14 mouse cellular contexts compared by ENCODE assay signal in the genomic region with DNA sequence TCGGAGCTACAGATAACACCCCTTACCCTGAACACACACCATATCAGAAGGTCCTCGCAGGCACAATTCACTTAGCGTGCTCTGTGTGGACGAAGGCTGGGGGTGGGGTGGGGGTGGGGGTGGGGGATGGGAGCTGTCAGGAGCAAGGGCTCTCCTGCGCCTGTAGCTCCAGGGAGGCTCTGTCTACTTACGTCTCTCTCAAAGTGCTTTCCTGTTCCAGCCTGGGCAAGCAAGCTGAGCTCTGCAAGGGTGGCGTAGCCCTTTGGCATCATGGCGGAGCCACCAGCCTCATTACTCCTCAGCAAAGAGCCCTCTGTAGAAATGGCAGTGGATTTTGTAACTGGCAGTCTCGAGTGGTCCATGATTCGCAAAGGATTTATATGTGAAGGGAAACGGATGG.
DNase-seq lines count a peak whose midpoint lies in the region; ATAC-seq and TF ChIP-seq lines count a peak whose summit lies in the region.
"Had no signal": no experiment of that assay in that cellular context is flagged by ENCODE, and none has a peak within 500 bp of the region (broad histone marks: within the 10 kb centered on the region; RNA-seq: fewer than 3 reads in every experiment).

No protein-coding gene starts in this region.

- ATAC-seq in forebrain, embryonic 11.5 days (replicated peaks; ENCODE audit: low FRiP score) = no peak
- no peak for ATAC-seq in forebrain, embryonic 16.5 days
- ATAC-seq in lung, embryonic 14.5 days (ENCODE audit: insufficient read depth) = peak; percentile 19
- no peak for ATAC-seq in intestine, postnatal 0 days
- ATAC-seq in neural tube, embryonic 14.5 days (ENCODE audit: low read depth) = no peak
- ATAC-seq in CD4-positive, CD25-positive, alpha-beta regulatory T cell, adult 4 months = no peak
- ATAC-seq: forebrain, embryonic 13.5 days; liver, postnatal 0 days had no signal

- no peaks in the 10 kb centered on the region for H3K27me3 ChIP-seq in forebrain, embryonic 11.5 days (ENCODE audit: control insufficient read depth, insufficient read depth, low read length)
- H3K27me3 ChIP-seq in forebrain, embryonic 16.5 days (replicated peaks; ENCODE audit: control insufficient read depth, insufficient read depth, low read length) = peaks cover 28% of the 10 kb centered on the region
- H3K27me3 ChIP-seq in lung, embryonic 14.5 days (ENCODE audit: insufficient read depth, low read length) = no peaks in the 10 kb centered on the region
- no peaks in the 10 kb centered on the region for H3K27me3 ChIP-seq in intestine, postnatal 0 days (replicated peaks; ENCODE audit: control insufficient read depth, insufficient read depth, low read length)
- H3K27me3 ChIP-seq in neural tube, embryonic 14.5 days (ENCODE audit: control insufficient read depth, insufficient read depth, low read length) = no peaks in the 10 kb centered on the region

- no peak overlapping the region for H3K4me2 ChIP-seq in forebrain, embryonic 11.5 days (ENCODE audit: low read depth, low read length, severe bottlenecking)
- H3K4me2 ChIP-seq in forebrain, embryonic 16.5 days (ENCODE audit: low read length) = no peak overlapping the region
- H3K4me2 ChIP-seq in lung, embryonic 14.5 days = no peak overlapping the region; the same call in 1 of the 2 replicates
- peak overlapping the region; percentile 44 for H3K4me2 ChIP-seq in intestine, postnatal 0 days (replicated peaks; ENCODE audit: low read depth)
- no peak overlapping the region for H3K4me2 ChIP-seq in neural tube, embryonic 14.5 days (ENCODE audit: low read depth, low read length)
- H3K4me2 ChIP-seq: forebrain, embryonic 13.5 days had no signal

- no peak overlapping the region for H3K27ac ChIP-seq in forebrain, embryonic 11.5 days (ENCODE audit: low read depth, low read length)
- no peak overlapping the region for H3K27ac ChIP-seq in forebrain, embryonic 16.5 days (ENCODE audit: low read length)
- H3K27ac ChIP-seq in lung, embryonic 14.5 days (ENCODE audit: low read depth) = no peak overlapping the region
- no peak overlapping the region for H3K27ac ChIP-seq in intestine, postnatal 0 days (ENCODE audit: low read depth, low read length)
- peak overlapping the region; percentile 35; the same call in 1 of the 2 replicates for H3K27ac ChIP-seq in neural tube, embryonic 14.5 days (ENCODE audit: low read depth, low read length)
- H3K27ac ChIP-seq: forebrain, embryonic 13.5 days had no signal

- H3K4me1 ChIP-seq in forebrain, embryonic 11.5 days (replicated peaks; ENCODE audit: control insufficient read depth, insufficient read depth, low read length) = peaks cover 4% of the 10 kb centered on the region; the same call in 1 of the 2 replicates
- H3K4me1 ChIP-seq in forebrain, embryonic 16.5 days (replicated peaks; ENCODE audit: control insufficient read depth, insufficient read depth, low read length) = peaks cover 10% of the 10 kb centered on the region
- H3K4me1 ChIP-seq in lung, embryonic 14.5 days (ENCODE audit: insufficient read depth) = peaks cover 16% of the 10 kb centered on the region
- peaks cover 3% of the 10 kb centered on the region; the same call in 1 of the 2 replicates for H3K4me1 ChIP-seq in intestine, postnatal 0 days (replicated peaks; ENCODE audit: control insufficient read depth, insufficient read depth, low read length)
- H3K4me1 ChIP-seq in neural tube, embryonic 14.5 days (ENCODE audit: control insufficient read depth, insufficient read depth, low read length) = peaks cover 14% of the 10 kb centered on the region

- H3K4me3 ChIP-seq in forebrain, embryonic 11.5 days (ENCODE audit: low read depth, low read length) = no peak overlapping the region
- H3K4me3 ChIP-seq in forebrain, embryonic 16.5 days (replicated peaks; ENCODE audit: low read length) = no peak overlapping the region
- H3K4me3 ChIP-seq in lung, embryonic 14.5 days (ENCODE audit: low read depth, low read length) = no peak overlapping the region
- H3K4me3 ChIP-seq in intestine, postnatal 0 days (ENCODE audit: low read depth, low read length) = no peak overlapping the region
- no peak overlapping the region for H3K4me3 ChIP-seq in neural tube, embryonic 14.5 days (ENCODE audit: low read depth, low read length)
- H3K4me3 ChIP-seq: forebrain, embryonic 13.5 days had no signal

- H3K9me3 ChIP-seq in forebrain, embryonic 11.5 days (ENCODE audit: control insufficient read depth, low read length) = no peaks in the 10 kb centered on the region
- H3K9me3 ChIP-seq in forebrain, embryonic 16.5 days (ENCODE audit: control insufficient read depth, low read length) = no peaks in the 10 kb centered on the region
- H3K9me3 ChIP-seq in lung, embryonic 14.5 days (ENCODE audit: low read depth, low read length) = no peaks in the 10 kb centered on the region
- H3K9me3 ChIP-seq in intestine, postnatal 0 days (ENCODE audit: control insufficient read depth) = no peaks in the 10 kb centered on the region
- no peaks in the 10 kb centered on the region for H3K9me3 ChIP-seq in neural tube, embryonic 14.5 days (ENCODE audit: control insufficient read depth, low read length)
- H3K9me3 ChIP-seq: forebrain, embryonic 13.5 days had no signal

- WGBS in forebrain, embryonic 11.5 days = 63% methylated on average over 11 of the region's 11 CpGs
- WGBS in forebrain, embryonic 16.5 days = 58% methylated on average over 11 of the region's 11 CpGs
- WGBS in lung, embryonic 14.5 days = 29% methylated on average over 11 of the region's 11 CpGs
- 41% methylated on average over 11 of the region's 11 CpGs for WGBS in intestine, postnatal 0 days
- 45% methylated on average over 11 of the region's 11 CpGs for WGBS in neural tube, embryonic 14.5 days

- DNase-seq in forebrain, embryonic 11.5 days (ENCODE audit: low spot score) = peak; percentile 46
- no peak for DNase-seq in lung, embryonic 14.5 days
- DNase-seq in lung, postnatal 25 days (ENCODE audit: low spot score) = no peak
- DNase-seq in layer of hippocampus, adult 9-10 months (ENCODE audit: low spot score) = no peak
- DNase-seq: adrenal gland, postnatal 14 days; cerebellum, adult 9-10 months; heart, postnatal 36 days; liver, postnatal 0 days; right cerebral cortex, postnatal 14 days had no signal

- no peaks in the 10 kb centered on the region for H3K36me3 ChIP-seq in forebrain, embryonic 11.5 days (ENCODE audit: control insufficient read depth, insufficient read depth, low read length)
- no peaks in the 10 kb centered on the region for H3K36me3 ChIP-seq in forebrain, embryonic 16.5 days (ENCODE audit: control insufficient read depth, insufficient read depth)
- H3K36me3 ChIP-seq in lung, embryonic 14.5 days (ENCODE audit: insufficient read depth) = no peaks in the 10 kb centered on the region
- H3K36me3 ChIP-seq in intestine, postnatal 0 days (ENCODE audit: control insufficient read depth, insufficient read depth) = no peaks in the 10 kb centered on the region
- H3K36me3 ChIP-seq in neural tube, embryonic 14.5 days (ENCODE audit: control insufficient read depth, insufficient read depth, low read length) = no peaks in the 10 kb centered on the region

- no peak overlapping the region for H3K9ac ChIP-seq in forebrain, embryonic 11.5 days (ENCODE audit: low read length)
- H3K9ac ChIP-seq in forebrain, embryonic 16.5 days (replicated peaks; ENCODE audit: low read depth, low read length) = no peak overlapping the region
- H3K9ac ChIP-seq in lung, embryonic 14.5 days = no peak overlapping the region
- no peak overlapping the region for H3K9ac ChIP-seq in intestine, postnatal 0 days (ENCODE audit: low read depth, low read length)
- H3K9ac ChIP-seq in neural tube, embryonic 14.5 days (replicated peaks; ENCODE audit: low read depth, low read length) = no peak overlapping the region
- H3K9ac ChIP-seq: forebrain, embryonic 13.5 days; liver, postnatal 0 days had no signal

- no peak for TF ChIP-seq CTCF in lung, embryonic 14.5 days (IDR thresholded peaks at IDR 0.05; ENCODE audit: low read depth)
- TF ChIP-seq CTCF in intestine, postnatal 0 days (IDR thresholded peaks at IDR 0.05; ENCODE audit: low read depth) = no peak
